Mouse (Mus musculus) inflammation-experienced regulatory T-cells, adult 6 months (primary cell): Measurements from ENCODE around the gene Aff3. TPM values are rescaled to one million over a fixed set of nuclear protein-coding genes. Genes with fewer than 3 reads are reported as not detected.

ENCODE experiments used
- ATAC-seq: one replicate; pipeline ENCODE4 v1.8.0; 2017
- polyA plus RNA-seq, 3 experiments: library from polyadenylated mRNA; unstranded; fragments of 100-300 nt; shearing (Covaris generic); gene quantifications; one replicate each; pipeline ENCODE4 v1.2.1; 2017

The Aff3 gene
- polyA plus RNA-seq, 3 experiments from 2014 or later, result 4.1 to 16.7 (median 15.5) TPM

DNA sequence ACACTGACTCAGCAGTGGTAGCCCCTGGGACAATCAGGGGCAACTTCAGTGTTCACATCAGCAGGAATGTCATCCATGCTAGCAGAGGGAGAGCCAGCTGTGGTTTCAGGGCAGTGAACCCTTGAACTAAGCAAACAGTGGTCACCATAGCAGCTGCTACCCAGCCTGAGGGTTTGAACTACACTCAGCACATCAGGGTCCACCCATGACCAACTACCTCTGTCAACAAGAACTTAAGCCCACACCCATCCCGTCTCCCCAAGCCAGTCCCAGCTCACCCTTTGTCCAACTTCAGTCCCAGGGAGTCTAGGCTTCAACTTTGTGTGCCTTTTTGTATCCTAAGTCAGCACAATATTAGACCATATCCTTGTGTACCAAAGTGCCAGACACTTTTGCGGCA, 176.9 kb downstream of the Aff3 start:
- ATAC-seq, result no peak

DNA sequence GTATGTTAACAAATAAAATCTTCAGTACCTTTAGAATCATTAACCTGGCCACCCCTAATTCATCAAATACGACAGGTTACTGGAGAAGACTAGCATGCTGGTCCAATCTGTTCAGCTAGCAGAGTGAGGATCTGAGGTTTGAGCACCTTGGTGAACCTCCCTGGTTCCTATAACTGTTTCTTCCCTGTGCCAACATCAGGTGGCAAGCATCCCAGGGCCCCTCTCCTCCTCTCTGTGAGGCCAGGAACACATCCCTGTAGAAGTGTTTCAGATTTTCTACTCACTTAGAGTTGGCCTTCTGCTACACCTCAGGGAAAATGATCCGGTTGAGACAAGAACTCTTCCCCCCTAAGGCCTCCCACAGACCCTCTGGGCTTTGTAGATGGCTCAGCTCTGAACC, 181.6 kb downstream of the Aff3 start:
- no peak for ATAC-seq

DNA sequence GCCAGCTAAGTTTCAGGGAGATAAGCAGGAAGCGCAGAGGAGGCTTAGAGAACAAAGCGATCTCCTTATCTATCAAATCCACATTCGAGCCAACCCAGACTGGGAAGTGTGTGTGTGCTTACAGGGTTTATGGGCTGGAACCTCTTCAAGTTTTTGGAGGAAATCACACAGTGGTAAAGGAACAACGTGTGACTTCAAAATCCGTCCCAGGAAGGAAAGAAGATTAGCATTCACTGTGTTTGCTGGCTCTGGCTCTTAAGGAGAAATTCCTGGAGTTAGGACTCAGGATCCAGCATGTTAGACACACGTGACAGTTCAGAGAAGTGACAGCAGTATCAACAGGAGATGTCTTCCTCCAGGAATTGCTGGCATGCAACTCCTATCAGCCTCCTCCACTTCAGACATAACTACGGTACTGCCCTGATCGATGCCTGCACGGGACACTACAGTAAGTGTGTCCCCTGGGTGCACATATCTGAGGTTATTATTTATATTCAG, 186.5 kb downstream of the Aff3 start:
- no peak for ATAC-seq

DNA sequence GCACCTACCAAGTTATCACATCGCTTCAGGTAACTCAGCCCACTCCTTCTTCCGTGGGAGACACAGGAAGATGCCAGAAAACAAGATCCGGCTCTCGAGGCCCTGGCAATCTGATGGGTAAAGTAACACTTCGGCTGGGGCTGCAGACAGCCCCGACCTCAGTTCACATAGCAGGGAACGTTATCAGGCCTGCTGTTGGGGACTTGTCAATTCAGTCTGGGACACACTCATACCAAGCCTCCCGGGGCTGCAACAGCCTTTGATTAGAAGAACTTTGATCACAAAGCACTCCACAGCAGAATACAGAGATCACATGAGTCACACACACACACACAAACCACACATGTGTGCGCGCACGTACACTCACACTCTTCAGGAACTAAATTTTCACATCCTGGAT, 193.9 kb downstream of the Aff3 start:
- ATAC-seq, result no peak

DNA sequence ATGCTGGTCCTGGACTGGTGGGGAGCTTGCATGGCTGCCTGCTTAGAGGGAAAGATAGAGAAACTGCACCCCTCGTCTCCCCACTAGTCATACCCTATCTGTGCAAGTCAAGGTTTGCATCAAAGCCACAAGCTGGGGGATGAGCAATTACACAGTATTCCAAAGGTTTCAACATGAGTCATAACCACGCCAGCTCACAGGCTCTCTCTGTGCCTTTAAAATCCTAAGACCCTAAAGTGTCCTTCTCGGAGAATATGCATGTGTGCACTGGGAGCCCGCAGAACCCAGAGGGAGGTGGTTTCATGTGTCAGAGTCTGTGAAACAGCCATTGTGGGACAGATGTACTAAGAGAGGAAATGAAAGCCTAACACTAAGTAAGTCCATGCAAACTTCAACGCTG, 194.6 kb downstream of the Aff3 start:
- no peak for ATAC-seq

DNA sequence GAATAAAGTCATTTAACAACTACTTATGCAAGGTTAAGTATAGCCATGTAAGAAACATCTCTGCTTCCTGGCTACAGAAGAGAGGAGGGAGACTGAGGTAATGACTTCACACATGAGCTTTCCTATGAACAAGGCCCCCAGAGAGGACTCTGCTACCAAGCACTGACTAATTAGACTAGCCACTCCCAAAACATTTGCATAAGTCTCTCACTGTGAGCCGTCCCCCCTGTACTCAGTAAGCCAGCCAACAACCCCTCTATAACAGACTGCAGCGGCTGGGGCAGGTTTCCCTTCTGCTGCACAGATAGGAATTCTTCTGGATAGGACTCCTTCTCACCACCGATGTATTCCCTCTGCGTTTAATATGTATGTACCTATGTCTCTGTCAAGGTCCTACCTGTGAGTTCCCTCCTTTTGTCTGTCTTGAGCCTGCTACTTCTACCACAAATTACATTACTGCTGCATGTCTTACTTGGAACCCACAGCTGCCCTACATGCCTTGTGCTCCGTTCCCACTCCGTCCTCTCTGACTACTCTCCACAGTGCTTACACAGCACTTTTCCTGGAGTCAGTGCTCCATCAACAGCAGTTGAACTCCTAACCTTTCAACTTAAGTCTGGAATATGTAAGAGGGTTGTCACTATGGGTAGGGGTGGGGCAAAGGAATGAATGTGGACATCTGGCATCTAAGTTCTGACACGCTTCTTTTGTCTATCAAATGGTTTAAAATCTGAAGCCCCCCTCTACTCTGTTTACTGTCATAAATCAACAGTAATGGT, 197.3 kb downstream of the Aff3 start:
- no peak for ATAC-seq

DNA sequence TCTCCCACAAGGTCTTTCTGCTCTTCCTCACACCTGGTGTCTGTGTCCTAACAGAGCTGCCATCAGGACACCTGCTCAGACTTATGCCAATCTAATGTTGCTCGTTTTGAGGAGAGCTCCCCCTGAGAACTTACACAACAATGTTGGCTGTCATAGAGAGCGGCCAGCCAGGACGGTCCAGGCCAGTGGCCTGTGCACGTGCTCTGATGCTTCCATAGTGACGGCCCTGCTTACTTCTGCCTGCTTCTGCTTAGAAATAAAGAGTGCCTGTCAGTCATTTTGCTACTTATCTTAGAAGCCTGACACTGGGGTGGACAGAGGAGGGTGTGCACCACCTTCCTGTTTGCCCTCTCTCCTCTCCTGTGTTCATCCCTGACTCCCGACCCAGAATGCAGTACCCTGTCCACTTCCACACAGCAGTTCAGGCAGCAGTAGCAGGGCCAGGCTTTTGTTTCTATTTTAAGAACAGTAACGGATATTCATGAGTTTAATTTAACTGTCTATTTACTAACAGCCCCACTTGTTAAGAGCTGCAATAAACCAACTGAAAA, 208.0 kb downstream of the Aff3 start:
- no peak for ATAC-seq

DNA sequence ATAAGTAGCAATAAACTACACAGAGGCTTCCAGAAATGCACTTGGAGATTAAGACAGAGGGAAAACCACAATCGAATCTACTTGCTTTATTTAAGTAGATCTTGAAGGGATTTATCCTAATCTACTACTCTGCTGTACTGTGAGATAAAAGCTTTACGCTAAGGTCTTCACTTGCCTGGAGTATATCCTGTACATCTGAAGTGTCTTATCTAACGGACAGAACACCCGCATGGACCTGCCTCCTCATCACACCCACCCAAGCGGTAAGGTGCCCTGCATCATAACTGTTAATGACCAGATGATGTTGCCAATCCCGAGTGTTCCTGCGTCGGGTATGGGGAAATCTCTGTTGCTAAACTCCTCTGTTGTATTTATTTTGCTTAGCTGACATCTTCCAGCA, 209.8 kb downstream of the Aff3 start:
- ATAC-seq, result no peak

DNA sequence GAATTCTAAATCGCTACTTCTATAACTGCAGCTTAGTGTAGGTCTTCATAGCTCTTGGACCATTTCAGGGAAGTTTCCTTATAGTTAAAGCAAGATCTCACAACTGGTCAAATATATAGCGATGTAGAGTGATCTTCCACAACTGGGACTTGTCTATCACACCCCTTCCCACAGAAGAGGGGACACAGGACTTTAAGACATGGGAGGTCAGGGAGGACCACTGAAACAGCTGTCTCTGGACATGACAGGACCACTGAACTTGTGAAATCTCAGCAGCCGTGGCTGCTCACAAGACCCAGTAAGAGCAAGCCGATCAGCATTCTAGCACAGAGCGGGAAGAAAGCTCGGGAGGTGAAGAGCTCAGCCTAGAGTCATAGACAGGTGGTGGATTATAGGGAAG, 213.4 kb downstream of the Aff3 start:
- no peak for ATAC-seq

DNA sequence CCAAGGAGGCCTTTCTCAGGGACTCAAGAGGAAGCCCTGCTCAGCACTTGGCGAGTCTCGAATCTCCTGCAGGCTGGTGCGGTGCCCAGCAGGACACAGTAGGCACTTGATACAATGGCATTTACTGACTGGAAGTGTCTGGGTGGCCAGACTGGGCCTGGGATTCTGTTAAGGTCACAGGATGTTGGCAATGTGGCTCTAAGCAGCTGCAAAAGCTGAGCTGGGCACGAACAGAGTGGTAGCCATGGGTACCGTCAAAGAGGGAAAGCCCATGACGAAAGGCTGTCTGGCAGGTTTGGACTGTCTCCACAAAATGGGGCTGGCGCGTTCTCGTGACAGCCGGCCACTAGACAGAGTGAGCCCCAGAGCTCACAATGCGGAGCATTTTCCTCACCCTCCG, 214.1 kb downstream of the Aff3 start:
- ATAC-seq, result no peak

DNA sequence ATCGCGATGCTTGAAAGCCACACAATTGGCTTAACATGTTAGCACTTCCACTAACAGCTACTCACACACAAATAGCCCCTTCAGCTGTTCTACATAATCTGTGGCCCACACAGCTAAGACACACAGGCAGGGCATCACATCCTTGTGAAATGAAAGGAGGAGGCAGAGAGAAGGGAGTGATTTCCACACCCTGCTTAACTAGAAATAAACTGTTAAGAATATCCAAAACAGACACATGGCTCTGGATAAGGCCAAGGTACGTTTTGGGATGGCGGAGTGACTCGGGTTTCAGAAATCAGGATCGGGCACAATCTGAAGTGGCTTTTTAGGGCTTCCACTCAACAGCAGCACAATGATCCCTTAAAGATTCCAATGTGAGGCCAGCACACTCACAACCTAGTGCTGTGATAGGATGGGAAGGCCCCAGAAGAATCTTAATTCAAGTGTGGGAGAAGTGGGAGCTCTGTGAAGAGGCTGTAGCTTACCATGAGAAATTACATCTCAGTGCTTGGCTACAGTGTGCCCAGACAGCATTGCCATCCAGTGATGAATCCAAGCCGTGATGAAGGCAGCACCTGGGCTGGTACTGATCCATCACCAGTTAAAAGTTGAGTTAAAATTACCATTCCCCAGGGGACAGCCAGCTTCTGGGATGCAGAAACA, 214.8 kb downstream of the Aff3 start:
- no peak for ATAC-seq

DNA sequence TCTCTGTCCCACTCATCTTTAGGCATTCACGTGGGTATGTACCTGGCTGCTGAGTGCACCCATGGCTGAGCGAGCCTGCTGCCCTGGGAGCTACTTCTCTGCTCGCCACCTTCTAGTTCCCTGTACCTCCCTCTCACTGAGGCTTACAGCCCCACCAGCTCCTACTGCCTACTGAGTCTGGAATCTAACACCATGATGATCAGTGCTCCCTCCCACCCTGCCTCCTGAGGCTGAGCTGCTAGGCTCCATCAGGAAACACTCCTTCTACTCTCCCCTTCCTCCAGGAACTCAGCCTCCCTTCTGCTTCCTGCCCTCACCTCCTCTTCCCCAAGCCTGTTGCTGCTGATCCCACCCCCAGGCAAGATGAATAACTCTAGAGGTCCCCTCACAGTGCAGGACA, 215.9 kb downstream of the Aff3 start:
- no peak for ATAC-seq

DNA sequence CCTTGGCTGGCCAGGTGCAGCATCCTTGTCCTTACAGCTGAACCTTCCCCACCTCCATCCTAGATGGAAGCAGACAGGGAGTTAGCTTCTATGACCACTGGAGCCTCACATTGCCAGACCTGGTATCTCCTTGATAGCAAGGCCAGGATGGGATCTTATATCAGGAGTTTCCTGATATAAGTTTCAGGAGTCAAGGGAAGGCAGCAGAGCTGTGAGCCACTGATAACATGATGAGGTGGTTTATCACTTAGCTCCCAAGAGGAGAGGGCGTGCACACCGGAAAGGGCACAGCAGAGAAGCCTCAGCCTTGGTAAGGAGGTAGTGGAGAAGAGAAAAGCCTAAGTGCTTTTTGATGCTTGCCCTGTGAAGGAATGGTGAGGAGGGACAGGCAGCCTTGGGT, 217.2 kb downstream of the Aff3 start:
- ATAC-seq, result no peak

DNA sequence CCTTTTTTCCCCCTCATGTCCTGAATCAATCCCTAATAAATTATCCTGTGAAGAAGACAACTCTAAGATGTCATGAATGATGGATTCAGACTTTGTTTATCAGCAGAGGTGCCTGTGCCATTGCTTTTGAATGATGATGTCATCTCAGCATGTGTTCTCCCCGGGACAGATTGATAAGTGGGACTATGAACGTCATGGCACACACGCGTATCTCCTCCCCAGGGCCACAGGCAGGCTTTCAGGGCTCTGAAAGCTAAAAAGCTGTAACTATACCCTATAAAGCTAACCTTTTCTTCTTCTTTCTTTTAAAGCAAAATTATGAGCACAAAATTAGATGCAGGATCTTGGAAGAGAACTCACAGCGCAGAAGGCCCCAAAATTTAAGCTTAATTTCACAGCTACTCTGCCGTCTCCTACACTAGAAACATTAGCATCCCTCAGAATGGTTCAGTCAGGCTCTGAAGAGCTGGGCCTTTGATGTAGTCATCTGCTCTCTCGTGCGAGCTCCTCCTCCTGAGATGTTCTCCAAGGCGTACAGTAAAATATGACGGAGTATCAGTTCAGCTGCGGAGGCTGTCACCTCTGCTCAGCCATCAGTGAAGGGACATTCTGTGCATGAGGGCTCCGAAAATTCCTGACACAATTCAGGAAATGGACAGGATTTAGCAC, 218.5 kb downstream of the Aff3 start:
- ATAC-seq, result no peak

DNA sequence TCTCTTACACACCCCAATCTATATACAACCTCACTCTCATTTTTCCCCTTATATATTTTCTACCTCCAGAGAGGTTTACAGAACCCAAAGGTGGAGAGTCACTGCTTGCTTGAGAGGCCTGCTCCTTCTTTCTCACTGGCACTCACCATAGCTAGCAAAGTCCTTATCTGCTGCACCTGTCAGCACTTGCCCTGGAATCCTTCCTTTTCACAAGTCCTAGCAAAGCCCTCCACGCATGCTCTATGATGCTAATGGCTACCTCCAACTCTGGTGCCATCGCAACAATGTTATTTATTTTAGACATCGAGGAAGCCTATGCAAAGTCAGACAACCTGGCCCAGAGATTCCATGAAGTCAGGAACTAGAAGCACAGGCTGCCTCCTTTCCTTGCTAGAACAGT, 221.9 kb downstream of the Aff3 start:
- ATAC-seq, result no peak

DNA sequence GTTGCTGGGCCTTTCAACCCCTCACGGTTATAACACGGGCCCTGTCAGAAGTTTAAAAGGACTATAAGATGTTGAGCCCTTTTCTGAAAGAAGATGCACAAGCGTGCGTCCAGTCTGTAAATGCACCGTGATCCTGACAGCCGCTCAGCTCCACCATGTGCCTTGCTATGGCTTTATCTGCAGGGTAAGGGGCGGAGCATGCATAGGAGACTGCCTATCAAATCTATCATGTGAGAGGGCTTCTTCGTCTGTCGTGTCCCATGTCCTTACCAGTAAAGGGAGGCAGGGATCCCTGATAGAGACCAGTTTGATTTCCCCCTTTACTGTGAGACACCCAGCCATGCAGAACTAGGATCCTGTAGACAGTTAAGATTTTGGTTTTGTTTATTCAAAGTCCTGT, 222.3 kb downstream of the Aff3 start:
- ATAC-seq, result no peak

DNA sequence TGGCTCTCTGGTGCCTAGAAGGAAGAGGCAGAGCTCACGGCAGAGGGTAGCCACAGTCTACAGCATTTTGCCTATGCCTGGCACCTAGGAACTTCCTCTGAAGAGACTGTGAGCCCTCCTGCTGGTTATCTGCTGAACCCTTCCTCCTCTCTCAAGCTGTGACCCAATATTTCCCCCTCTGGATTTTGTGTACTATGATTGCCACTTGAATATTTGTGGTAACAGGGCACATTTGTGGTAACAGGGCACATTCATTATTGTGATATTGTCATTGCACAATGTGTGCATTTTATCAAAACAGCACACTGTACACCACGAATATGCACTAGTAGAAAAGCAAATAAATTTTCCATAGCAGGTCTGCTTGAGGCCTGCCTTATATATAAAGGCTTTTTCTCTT, 223.0 kb downstream of the Aff3 start:
- ATAC-seq, result no peak

DNA sequence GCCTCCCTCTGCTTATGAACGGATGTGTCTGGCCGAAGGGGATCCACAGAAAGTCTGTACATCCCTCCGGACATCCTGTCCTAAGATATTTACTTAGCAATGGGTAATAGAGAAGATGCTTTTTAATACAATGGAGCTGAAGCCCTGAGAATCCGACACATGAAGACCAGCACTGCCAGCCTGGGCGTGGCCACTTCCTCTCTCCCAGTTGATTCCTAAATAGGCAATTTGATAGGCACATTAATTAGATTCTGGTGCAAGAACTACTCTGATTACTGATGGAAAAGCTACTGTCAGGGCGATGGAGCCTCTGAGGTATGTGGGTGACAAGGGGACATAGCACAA, 224.3 kb downstream of the Aff3 start:
- no peak for ATAC-seq

DNA sequence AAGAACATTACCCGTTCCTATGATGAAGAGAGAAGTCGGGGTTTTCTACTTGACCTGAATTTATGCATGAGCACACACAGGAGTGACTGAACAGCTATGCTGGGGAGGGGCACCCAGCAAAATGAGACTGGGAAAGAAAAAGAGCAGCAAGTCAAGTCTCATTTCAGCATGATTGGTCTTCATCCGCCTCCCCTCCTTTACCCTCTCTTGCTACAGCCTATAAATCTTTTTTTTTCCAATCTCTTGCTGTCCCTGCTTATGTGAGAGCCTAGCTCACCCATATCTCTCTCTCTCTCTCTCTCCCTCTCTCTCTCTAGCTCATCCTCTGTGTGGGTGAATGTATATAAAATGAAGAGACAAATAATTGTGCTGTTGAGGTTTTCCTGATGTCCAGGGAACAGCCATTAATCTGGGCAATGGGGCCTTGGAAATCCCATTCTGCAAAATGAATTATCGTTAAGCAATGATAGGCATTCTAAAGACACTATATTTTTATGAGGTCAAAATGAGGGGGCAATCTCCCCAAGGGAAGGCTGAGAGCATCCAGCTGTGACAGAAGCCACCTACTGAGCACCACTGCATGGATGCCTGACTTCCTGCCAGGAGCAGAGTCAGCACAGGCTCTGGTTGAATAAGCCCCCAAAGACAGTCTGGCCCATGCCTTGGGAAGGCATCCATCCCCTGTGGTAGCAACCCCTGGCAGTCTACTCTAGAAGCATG, 224.8 kb downstream of the Aff3 start:
- no peak for ATAC-seq

DNA sequence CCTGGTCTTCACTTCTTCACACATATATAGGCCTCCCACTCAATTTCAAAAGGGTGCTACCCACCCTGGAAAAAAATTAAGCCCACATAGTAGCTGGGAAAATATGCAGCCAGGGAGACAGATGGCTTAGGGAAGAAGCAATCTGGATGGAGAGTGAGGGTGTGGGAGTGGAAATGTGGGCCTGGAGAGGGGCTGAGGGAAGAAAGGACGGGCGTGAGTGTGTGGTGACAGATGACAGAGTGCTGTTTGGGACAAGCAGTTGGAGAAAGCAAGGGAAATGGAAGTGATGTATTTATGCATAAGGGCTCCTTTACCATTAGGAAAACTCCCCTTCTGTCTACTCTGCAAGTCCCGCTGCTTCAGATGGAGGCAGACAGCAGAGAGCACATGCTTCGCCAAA, 226.3 kb downstream of the Aff3 start:
- no peak for ATAC-seq

DNA sequence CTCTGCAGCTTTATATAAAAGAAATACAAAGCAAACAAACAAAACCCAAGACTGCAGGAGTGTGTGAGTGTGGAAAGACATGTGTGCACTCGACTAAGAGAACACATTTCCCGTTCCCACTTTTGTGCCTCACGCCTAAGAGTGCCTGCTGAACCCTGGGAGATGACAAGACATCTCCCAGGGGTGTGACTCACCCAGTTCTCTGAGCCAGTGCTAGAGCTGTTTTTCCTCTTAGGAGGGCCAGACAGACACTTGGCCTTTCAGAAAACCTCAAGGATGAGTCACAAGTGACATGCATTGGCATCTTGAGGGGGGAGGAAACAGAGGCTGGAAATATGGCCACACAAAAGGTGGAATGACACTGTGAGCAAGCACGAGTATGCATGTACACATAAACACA, 227.1 kb downstream of the Aff3 start:
- ATAC-seq, result no peak

DNA sequence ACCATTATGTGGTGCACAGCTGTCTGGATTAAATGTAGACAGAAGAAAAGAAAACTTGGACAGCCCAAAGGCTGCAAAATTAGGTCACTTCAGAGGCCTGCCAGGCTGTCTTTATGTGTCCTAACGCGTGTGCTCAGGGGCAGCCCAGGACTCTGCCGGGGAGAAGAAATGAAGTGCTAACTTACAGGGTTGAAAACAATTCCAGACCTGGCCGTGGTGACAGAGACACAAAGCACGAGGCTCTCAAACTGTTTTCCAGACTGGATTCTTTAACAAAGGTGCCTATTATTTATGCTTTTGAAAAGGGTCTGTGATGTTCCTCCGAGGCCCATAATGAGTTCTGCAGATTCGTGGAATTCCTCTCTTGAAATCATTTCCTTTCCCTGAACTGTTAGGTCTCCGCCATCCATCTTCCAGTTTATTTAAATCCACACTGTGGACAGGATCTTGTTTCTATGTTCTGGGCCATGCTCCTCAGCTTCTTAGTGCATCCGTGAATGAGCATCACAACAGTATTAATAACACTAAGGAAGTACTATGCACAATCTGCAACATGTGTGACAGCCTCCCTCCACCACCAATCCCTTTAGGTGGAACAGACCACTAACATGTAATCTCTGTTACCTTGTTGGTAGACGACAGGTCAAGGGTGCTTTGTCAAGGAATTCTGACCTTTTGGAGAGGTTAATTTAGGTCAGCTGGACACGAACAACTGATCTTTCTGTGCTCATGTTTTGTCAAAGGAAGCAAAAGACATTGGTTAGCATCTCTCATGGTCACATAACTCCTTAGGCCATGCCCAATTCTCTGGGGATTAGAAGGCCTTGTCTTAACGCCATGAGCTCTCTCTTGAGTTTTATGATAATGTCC, 228.0 kb downstream of the Aff3 start:
- no peak for ATAC-seq
